8 mouse cellular contexts compared by ENCODE assay signal in genomic region chrX:113298031-113298430, GRCm38 (mm10). TPM values are rescaled to one million over a fixed set of nuclear protein-coding genes. Genes with fewer than 3 reads are reported as not detected.
DNase-seq lines count a peak whose midpoint lies in the region; ATAC-seq and TF ChIP-seq lines count a peak whose summit lies in the region.

No protein-coding gene starts in this region.

- H3K4me2 ChIP-seq in forebrain, embryonic 16.5 days (ENCODE audit: low read length) = peak overlapping the region; percentile 77
- H3K4me2 ChIP-seq in hindbrain, postnatal 0 days (ENCODE audit: low read depth, low read length) = peak overlapping the region; percentile 68

- peak; percentile 65 for ATAC-seq in Patski
- peak; percentile 100 for ATAC-seq in forebrain, embryonic 16.5 days
- ATAC-seq in hindbrain, postnatal 0 days = peak; percentile 98
- ATAC-seq in megakaryocyte-erythroid progenitor cell, adult 5-6 weeks (replicated peaks; ENCODE audit: low FRiP score, low TSS enrichment, poor library complexity, severe bottlenecking) = peak; percentile 99

- in situ Hi-C loops in Patski (cut with MboI; ENCODE audit: low pct_unique_long_range_greater_than_20kb) = no loop called here

- H3K9me3 ChIP-seq in forebrain, embryonic 16.5 days (ENCODE audit: control insufficient read depth, low read length) = no peaks in the 10 kb centered on the region
- no peaks in the 10 kb centered on the region for H3K9me3 ChIP-seq in hindbrain, postnatal 0 days (ENCODE audit: low read length)
- H3K9me3 ChIP-seq in limb, embryonic 10.5 days (replicated peaks) = no peaks in the 10 kb centered on the region

- POLR2A ChIA-PET in Patski (lab: Charles Lee) = no interaction called here

- peaks cover 48% of the 10 kb centered on the region for H3K27me3 ChIP-seq in Patski
- no peaks in the 10 kb centered on the region for H3K27me3 ChIP-seq in forebrain, embryonic 16.5 days (replicated peaks; ENCODE audit: control insufficient read depth, insufficient read depth, low read length)
- H3K27me3 ChIP-seq in hindbrain, postnatal 0 days (ENCODE audit: insufficient read depth, low read length) = no peaks in the 10 kb centered on the region
- no peaks in the 10 kb centered on the region for H3K27me3 ChIP-seq in limb, embryonic 10.5 days (ENCODE audit: low read depth, poor library complexity, severe bottlenecking)

- DNase-seq in Patski (ENCODE audit: low read depth, low spot score) (no peak), adipocyte (ENCODE audit: low spot score) (no peak)
- DNase-seq in hindbrain, postnatal 0 days (ENCODE audit: low spot score) = peak; percentile 74
- peak; percentile 81 for DNase-seq in limb, embryonic 10.5 days (ENCODE audit: low spot score)
- peak; percentile 28 for DNase-seq in right cerebral cortex, postnatal 25 days

- no peak for TF ChIP-seq POLR2A in bone marrow, adult 2 months (IDR thresholded peaks at IDR 0.05; ENCODE audit: borderline replicate concordance, control insufficient read depth, low read depth, low read length)

- CTCF ChIA-PET in Patski (lab: Charles Lee) = no interaction called here

- no peak overlapping the region for H3K27ac ChIP-seq in bone marrow, adult 2 months (ENCODE audit: control insufficient read depth, insufficient read depth, low read depth, low read length, poor library complexity)
- no peak overlapping the region for H3K27ac ChIP-seq in forebrain, embryonic 16.5 days (ENCODE audit: low read length)
- no peak overlapping the region for H3K27ac ChIP-seq in hindbrain, postnatal 0 days
- H3K27ac ChIP-seq in limb, embryonic 10.5 days = peak overlapping the region; percentile 50; the same call in 1 of the 2 replicates

- WGBS in bone marrow, adult 2 months = 6% methylated on average over 16 of the region's 18 CpGs
- WGBS in forebrain, embryonic 16.5 days = 24% methylated on average over 16 of the region's 18 CpGs
- WGBS in hindbrain, postnatal 0 days = 32% methylated on average over 18 of the region's 18 CpGs
- WGBS in limb, embryonic 10.5 days = 16% methylated on average over 18 of the region's 18 CpGs

- no peak for TF ChIP-seq CTCF in Patski (IDR thresholded peaks at IDR 0.05)
- TF ChIP-seq CTCF in bone marrow, adult 2 months (IDR thresholded peaks at IDR 0.05; ENCODE audit: control insufficient read depth, insufficient read depth, low read length) = no peak
- TF ChIP-seq CTCF in hindbrain, postnatal 0 days (IDR thresholded peaks at IDR 0.05; ENCODE audit: low read depth) = no peak

- H3K9ac ChIP-seq in forebrain, embryonic 16.5 days (replicated peaks; ENCODE audit: low read depth, low read length) = peak overlapping the region; percentile 42
- H3K9ac ChIP-seq in hindbrain, postnatal 0 days (replicated peaks; ENCODE audit: low read length) = no peak overlapping the region; the same call in 1 of the 2 replicates

- H3K4me3 ChIP-seq in bone marrow, adult 2 months (replicated peaks; ENCODE audit: control insufficient read depth, low read depth, low read length) = peak overlapping the region; percentile 44
- H3K4me3 ChIP-seq in forebrain, embryonic 16.5 days (replicated peaks; ENCODE audit: low read length) = peak overlapping the region; percentile 49
- peak overlapping the region; percentile 52 for H3K4me3 ChIP-seq in hindbrain, postnatal 0 days (ENCODE audit: low read length)
- H3K4me3 ChIP-seq in limb, embryonic 10.5 days = peak overlapping the region; percentile 58

- no peaks in the 10 kb centered on the region; the same call in 1 of the 2 replicates for H3K4me1 ChIP-seq in bone marrow, adult 2 months (ENCODE audit: control insufficient read depth, insufficient read depth, low read length)
- peaks cover 4% of the 10 kb centered on the region for H3K4me1 ChIP-seq in forebrain, embryonic 16.5 days (replicated peaks; ENCODE audit: control insufficient read depth, insufficient read depth, low read length)
- no peaks in the 10 kb centered on the region for H3K4me1 ChIP-seq in hindbrain, postnatal 0 days (ENCODE audit: insufficient read depth, low read length)
- H3K4me1 ChIP-seq in limb, embryonic 10.5 days = no peaks in the 10 kb centered on the region

- H3K36me3 ChIP-seq in forebrain, embryonic 16.5 days (ENCODE audit: control insufficient read depth, insufficient read depth) = no peaks in the 10 kb centered on the region
- H3K36me3 ChIP-seq in hindbrain, postnatal 0 days (ENCODE audit: insufficient read depth, low read length) = no peaks in the 10 kb centered on the region
- no peaks in the 10 kb centered on the region for H3K36me3 ChIP-seq in limb, embryonic 10.5 days

RNA-seq across cellular contexts. Expression of gene Dach2, which starts 0.7 kb away (rescaled TPM):
- not detected for polyA plus RNA-seq in Patski (2021)
- 0.38 TPM in 1 of 2 replicates, not detected in the other for polyA plus RNA-seq in bone marrow, adult 2 months (2011; ENCODE audit: insufficient read depth, insufficient read length, low replicate concordance, missing spikeins)
- 3.5 and 3.6 TPM in 2 replicates for polyA plus RNA-seq in forebrain, embryonic 16.5 days (2015; fragmentation: Nextera tagmentation; extraction: Ambion mirVana)
- 13.7 and 14.4 TPM in 2 replicates for total RNA-seq in hindbrain, postnatal 0 days (2014; rRNA removed)
- polyA plus RNA-seq in hindbrain, postnatal 0 days (2015; fragmentation: Nextera tagmentation; extraction: Ambion mirVana) = 13.3 and 15.0 TPM in 2 replicates
- 5.5 and 6.3 TPM in 2 replicates for polyA plus RNA-seq in limb, embryonic 10.5 days (2016; fragmentation: Nextera tagmentation; extraction: Ambion mirVana)
- total RNA-seq in megakaryocyte-erythroid progenitor cell, adult 5-6 weeks (2014; fragmentation: Nextera tagmentation) = 0.24 and 0.96 TPM in 2 replicates
- total RNA-seq in megakaryocyte-erythroid progenitor cell, adult 5-6 weeks (2017) = 0.19 and 0.91 TPM in 2 replicates

Comparison
In these comparisons a context has a peak if more than half of its experiments do, and no peak if none do; other contexts are left out.
1. DNase-seq: peak in hindbrain, postnatal 0 days (single experiment), limb, embryonic 10.5 days (single experiment) and right cerebral cortex, postnatal 25 days (single experiment); none in Patski (single experiment) and adipocyte (single experiment).
2. Peak in every context shown above with its lines, with median percentiles within 50 percentile points of each other: ATAC-seq and H3K4me3 ChIP-seq.